ENCODE assay signal across 8 mouse cellular contexts in the genomic region with DNA sequence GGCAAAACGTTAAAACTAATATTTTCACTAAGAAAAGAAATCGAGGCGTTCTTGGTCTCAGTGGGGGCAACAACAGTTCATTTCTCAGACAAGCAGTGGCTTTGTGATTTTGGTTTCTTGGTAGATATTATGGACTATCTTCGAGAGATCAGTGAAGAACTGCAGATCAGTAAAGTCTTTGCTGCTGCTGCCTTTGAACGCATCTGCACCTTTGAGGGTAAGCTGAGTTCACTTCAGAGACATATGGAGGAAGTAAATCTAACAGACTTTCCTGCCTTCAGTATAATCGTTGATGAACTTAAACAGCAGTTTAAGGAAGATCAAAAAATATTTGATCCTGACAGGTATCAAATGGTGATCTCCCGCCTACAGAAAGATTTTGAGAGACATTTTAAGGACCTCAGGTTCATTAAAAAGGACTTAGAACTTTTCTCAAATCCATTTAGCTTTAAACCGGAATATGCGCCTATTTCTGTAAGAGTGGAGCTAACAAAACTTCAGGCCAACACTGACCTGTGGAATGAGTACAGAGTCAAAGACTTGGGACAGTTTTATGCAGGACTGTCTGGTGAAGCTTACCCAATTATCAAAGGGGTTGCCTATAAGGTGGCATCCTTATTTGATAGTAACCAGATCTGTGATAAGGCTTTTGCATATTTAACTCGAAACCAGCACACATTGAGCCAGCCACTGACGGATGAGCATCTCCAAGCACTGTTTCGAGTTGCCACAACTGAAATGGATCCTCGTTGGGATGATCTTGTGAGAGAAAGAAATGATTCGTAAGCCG. TPM values are rescaled to one million over a fixed set of nuclear protein-coding genes. Genes with fewer than 3 reads are reported as not detected.
A peak's percentile ranks its signal among the peaks of the same experiment; 100 is the strongest.
DNase-seq lines count a peak whose midpoint lies in the region; ATAC-seq and TF ChIP-seq lines count a peak whose summit lies in the region.

No protein-coding gene starts in this region.

- no peak for TF ChIP-seq POLR2A in lung, adult 2 months (IDR thresholded peaks at IDR 0.05; ENCODE audit: borderline replicate concordance, extremely low read depth, low read depth, low read length)

- H3K9me3 ChIP-seq in embryonic facial prominence, embryonic 15.5 days (replicated peaks), result no peaks in the 10 kb centered on the region
- H3K9me3 ChIP-seq in limb, embryonic 15.5 days, result no peaks in the 10 kb centered on the region

- H3K4me3 ChIP-seq in lung, adult 2 months (replicated peaks; ENCODE audit: extremely low read depth, low read depth, low read length), result peak overlapping the region; percentile 37
- peak overlapping the region; percentile 91 for H3K4me3 ChIP-seq in embryonic facial prominence, embryonic 15.5 days (replicated peaks)
- peak overlapping the region; percentile 83 for H3K4me3 ChIP-seq in limb, embryonic 15.5 days

- no peak for ATAC-seq in embryonic facial prominence, embryonic 15.5 days (ENCODE audit: insufficient number of reproducible peaks, low FRiP score, low TSS enrichment, low read depth)
- ATAC-seq in limb, embryonic 15.5 days (ENCODE audit: insufficient number of reproducible peaks, low FRiP score, low TSS enrichment, low read depth), result no peak

- 47% methylated on average over 15 of the region's 15 CpGs for WGBS in lung, adult 2 months
- WGBS in embryonic facial prominence, embryonic 15.5 days, result 63% methylated on average over 15 of the region's 15 CpGs
- 61% methylated on average over 15 of the region's 15 CpGs for WGBS in limb, embryonic 15.5 days

- no peak for TF ChIP-seq CTCF in lung, adult 2 months (IDR thresholded peaks at IDR 0.05; ENCODE audit: insufficient read depth, low read length)

- H3K36me3 ChIP-seq in embryonic facial prominence, embryonic 15.5 days, result peaks cover 6% of the 10 kb centered on the region
- peaks cover 9% of the 10 kb centered on the region for H3K36me3 ChIP-seq in limb, embryonic 15.5 days

- H3K27ac ChIP-seq in embryonic facial prominence, embryonic 15.5 days (replicated peaks), result no peak overlapping the region
- H3K27ac ChIP-seq in limb, embryonic 15.5 days, result no peak overlapping the region

- H3K9ac ChIP-seq in embryonic facial prominence, embryonic 15.5 days, result peak overlapping the region; percentile 97
- H3K9ac ChIP-seq in limb, embryonic 15.5 days, result peak overlapping the region; percentile 72

- H3K27me3 ChIP-seq in embryonic facial prominence, embryonic 15.5 days, result no peaks in the 10 kb centered on the region
- no peaks in the 10 kb centered on the region for H3K27me3 ChIP-seq in limb, embryonic 15.5 days

- peak overlapping the region; percentile 76 for H3K4me2 ChIP-seq in embryonic facial prominence, embryonic 15.5 days (replicated peaks)
- H3K4me2 ChIP-seq in limb, embryonic 15.5 days, result peak overlapping the region; percentile 63

- DNase-seq in lung, adult 2 months, result no peak
- DNase-seq in lung, postnatal 36 days, result no peak
- DNase-seq in thymus, postnatal 0 days (ENCODE audit: low spot score), result peak; percentile 53
- no peak for DNase-seq in right cerebral cortex, postnatal 25 days
- DNase-seq in layer of hippocampus, postnatal 10 days (ENCODE audit: low spot score in 2 of 2), result no peak
- DNase-seq in retina, postnatal 1 day, result no peak

- H3K4me1 ChIP-seq in lung, adult 2 months (ENCODE audit: control insufficient read depth, insufficient read depth, low read length), result peaks cover 15% of the 10 kb centered on the region
- H3K4me1 ChIP-seq in embryonic facial prominence, embryonic 15.5 days, result peaks cover 33% of the 10 kb centered on the region
- peaks cover 28% of the 10 kb centered on the region for H3K4me1 ChIP-seq in limb, embryonic 15.5 days

RNA-seq across cellular contexts. Expression of a gene that starts 1.5 kb away (rescaled TPM):
- 7.3 and 10.1 TPM in 2 replicates for polyA plus RNA-seq in lung, adult 2 months (2012; rRNA removed)
- 27.4 and 28.4 TPM in 2 replicates for polyA plus RNA-seq in embryonic facial prominence, embryonic 15.5 days (2015; fragmentation: Nextera tagmentation; extraction: Ambion mirVana)
- polyA plus RNA-seq in limb, embryonic 15.5 days (2015; fragmentation: Nextera tagmentation; extraction: Ambion mirVana), result 27.9 and 30.0 TPM in 2 replicates
- polyA plus RNA-seq in thymus, postnatal 0 days (2015; fragmentation: Nextera tagmentation; extraction: Ambion mirVana), result 19.9 and 22.8 TPM in 2 replicates
- total RNA-seq in layer of hippocampus, postnatal 10 days (2021), result 10 to 100 TPM; 80.1 to 83.0 TPM

RNA-seq across cellular contexts. Expression of a gene that starts 1.6 kb away (rescaled TPM):
- 9.0 and 10.8 TPM in 2 replicates for polyA plus RNA-seq in lung, adult 2 months (2012; rRNA removed)
- polyA plus RNA-seq in embryonic facial prominence, embryonic 15.5 days (2015; fragmentation: Nextera tagmentation; extraction: Ambion mirVana), result 33.2 and 34.3 TPM in 2 replicates
- 32.2 and 35.7 TPM in 2 replicates for polyA plus RNA-seq in limb, embryonic 15.5 days (2015; fragmentation: Nextera tagmentation; extraction: Ambion mirVana)
- polyA plus RNA-seq in thymus, postnatal 0 days (2015; fragmentation: Nextera tagmentation; extraction: Ambion mirVana), result 30.4 and 32.1 TPM in 2 replicates
- 10 to 100 TPM; 21.1 to 26.0 TPM for total RNA-seq in layer of hippocampus, postnatal 10 days (2021)

RNA-seq across cellular contexts. Expression of a gene that starts 38.3 kb away (rescaled TPM):
- polyA plus RNA-seq in lung, adult 2 months (2012; rRNA removed), result 0.05 and 0.20 TPM in 2 replicates
- polyA plus RNA-seq in embryonic facial prominence, embryonic 15.5 days (2015; fragmentation: Nextera tagmentation; extraction: Ambion mirVana), result 0.54 and 0.68 TPM in 2 replicates
- polyA plus RNA-seq in limb, embryonic 15.5 days (2015; fragmentation: Nextera tagmentation; extraction: Ambion mirVana), result 0.57 and 0.76 TPM in 2 replicates
- polyA plus RNA-seq in thymus, postnatal 0 days (2015; fragmentation: Nextera tagmentation; extraction: Ambion mirVana), result 0.04 and 0.05 TPM in 2 replicates
- total RNA-seq in layer of hippocampus, postnatal 10 days (2021), result 100 to 1,000 TPM in 1 of 2 experiments, 10 to 100 TPM in 1; 92.2 to 132 TPM

Comparison
In these comparisons a context has a peak if more than half of its experiments do, and no peak if none do; other contexts are left out.
1. H3K4me3 ChIP-seq: peak in every context shown above with its lines; median percentile 91 in embryonic facial prominence, embryonic 15.5 days; 83 in limb, embryonic 15.5 days; 37 in lung, adult 2 months.